Mouse (Mus musculus) megakaryocyte-erythroid progenitor cell, adult 5-6 weeks (primary cell): ENCODE measurements around the gene Sh2d1b1. TPM values are rescaled to one million over a fixed set of nuclear protein-coding genes. Genes with fewer than 3 reads are reported as not detected.

Experiments used
- ATAC-seq: replicated peaks from 2 replicates; pipeline ENCODE4 v1.8.0; 2016; ENCODE audit warnings: mild to moderate bottlenecking, inconsistent platforms; ENCODE audit not compliant: severe bottlenecking, poor library complexity, low FRiP score, low TSS enrichment
- total RNA-seq, 2 experiments: library from RNA; stranded (forward) in 1 of 2; stranded (reverse) in 1 of 2; fragments of 200-1000, 215-1000 nt in 1 of 2; fragments of >200 nt in 1 of 2; fragmentation: Nextera tagmentation in 1 of 2; gene quantifications; 2 replicates each; pipeline ENCODE4 v1.2.3; 2014 to 2017

The Sh2d1b1 gene
- total RNA-seq, 2 experiments from 2014 or later, result not detected

DNA sequence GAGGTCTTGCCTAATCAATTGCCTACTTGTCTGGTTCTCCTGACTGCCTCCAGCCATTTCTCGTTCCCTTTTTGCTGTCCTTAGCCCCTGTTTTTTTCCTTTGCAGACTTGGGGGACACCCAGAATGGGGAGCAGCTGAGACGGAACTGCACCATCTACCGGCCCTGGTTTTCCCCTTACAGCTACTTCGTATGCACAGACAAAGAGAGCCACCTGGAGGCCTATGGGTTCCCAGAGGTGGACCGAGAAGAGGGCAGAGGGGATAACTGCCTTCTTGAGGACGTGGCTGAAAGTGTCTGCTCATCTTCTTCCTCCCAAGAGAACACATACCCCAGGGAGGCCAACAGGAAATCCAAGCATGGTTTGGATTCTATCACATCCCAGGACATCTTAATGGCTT, 34.3 kb downstream of the Sh2d1b1 start:
- no peak for ATAC-seq

DNA sequence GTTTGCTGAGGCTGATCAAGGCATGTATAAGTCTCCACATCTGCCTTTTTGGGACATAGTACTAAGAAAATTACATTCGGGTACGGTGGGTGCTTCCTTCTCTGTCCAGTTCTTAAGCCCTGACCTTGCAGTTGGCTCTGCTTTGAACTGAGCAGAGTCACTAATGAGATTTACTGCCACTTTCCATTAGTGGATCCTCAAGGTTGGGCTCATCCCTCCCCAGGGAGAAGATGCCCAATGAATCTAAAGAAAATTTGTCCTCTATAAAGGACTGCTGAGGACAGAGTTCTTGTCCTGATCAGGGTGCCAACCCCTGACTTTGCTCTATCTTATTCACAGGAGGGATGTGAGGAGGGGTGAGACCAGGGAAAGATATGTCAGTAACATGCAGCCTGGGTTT, 44.9 kb downstream of the Sh2d1b1 start:
- ATAC-seq, result no peak

DNA sequence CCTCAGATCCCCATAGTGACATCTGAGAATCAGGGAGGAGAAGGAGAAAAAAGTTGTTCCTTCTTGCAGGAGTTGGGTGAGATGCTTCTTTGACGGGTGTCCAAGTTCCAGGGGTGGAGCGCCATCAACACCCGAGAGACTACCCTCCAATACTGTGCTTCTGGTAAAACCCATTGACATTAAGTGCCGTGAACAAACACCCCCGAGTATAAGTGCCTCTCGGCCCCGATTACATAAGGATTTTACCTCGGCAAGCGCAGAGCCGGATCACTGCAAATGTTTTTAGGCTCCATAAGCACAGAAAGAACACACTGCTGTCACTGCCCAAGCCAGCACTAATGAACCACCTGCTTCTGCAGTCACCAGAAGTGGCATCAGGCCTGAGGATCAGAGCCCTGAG, 45.9 kb downstream of the Sh2d1b1 start:
- no peak for ATAC-seq

DNA sequence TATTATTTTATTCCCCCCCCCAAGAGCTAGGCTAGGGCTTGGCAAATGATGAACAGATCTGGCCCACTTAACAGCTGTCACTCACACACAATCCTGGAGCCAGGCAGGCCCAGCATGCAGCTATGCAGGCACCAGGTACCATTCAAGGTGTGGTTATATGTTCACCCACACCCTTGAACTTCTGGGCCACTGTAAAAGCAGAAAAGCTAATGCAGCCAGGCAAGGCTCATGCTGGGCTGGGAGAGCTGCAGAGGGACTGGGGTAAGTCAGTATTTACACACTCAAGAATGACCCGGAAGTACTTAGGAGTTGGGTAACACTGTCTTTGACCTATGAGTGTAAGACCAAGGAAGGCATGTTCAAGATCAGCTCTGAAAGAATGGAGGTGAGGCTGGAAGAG, 47.2 kb downstream of the Sh2d1b1 start:
- no peak for ATAC-seq

DNA sequence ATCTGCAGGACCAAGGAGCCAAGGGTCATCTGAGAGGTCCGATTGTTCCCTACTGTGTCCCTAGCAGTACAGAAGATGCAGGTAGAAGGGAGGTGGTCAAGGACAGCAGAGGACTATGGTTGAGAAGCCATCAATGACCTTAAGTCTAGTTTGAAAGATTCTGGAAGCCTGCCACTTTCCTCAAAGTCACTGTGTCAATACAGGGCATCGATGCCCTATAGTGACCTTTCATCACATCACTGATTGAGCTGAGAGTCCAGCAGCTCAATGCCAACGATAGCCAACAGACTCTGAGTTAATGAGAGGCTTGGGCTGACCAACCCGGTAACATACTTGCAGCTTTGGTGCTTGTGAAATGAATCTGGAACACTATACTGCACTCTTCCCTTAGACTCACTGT, 48.2 kb downstream of the Sh2d1b1 start:
- no peak for ATAC-seq

DNA sequence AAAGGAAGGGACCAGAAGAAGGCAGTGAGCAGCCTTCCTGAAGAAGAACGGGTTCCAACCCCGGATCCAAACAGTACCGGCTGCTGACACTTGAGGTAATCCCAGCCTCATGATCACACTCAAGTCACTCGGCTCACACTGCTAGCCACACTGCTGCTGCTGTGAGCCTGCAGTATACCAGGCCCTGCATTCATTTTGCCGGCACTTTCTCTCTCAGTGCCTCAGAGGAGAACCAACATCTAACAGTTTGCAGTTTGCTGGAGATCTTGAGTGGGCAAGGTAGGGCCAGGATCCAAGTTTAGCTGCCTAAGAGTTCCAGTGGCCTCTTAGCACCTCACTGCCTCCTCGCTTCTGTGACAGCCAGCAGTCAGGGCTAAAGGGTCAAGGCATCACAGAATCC, 54.8 kb downstream of the Sh2d1b1 start:
- no peak for ATAC-seq

DNA sequence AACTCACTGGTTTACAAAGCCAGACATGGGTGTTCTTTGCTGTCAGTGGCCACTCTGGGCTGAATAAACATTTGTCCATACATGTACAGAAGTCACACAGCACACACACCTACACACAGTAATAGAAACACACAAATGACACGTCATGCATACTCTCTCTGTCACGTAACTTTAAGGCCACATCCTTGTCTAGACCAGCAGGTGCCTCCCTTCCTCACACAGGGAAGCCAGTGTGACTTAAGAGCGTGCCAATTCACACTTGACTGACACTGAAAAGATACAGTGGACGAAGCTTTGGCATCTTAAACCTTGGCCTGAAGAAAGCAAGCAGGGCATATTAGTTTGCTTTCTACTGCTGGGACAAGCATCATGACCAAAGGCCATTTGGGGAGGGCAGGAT, 55.7 kb downstream of the Sh2d1b1 start:
- no peak for ATAC-seq

Other genes starting within 250 kb of the Sh2d1b1 start
- gene Ddr2, start 166.6 kb upstream of the Sh2d1b1 start, total RNA-seq (2014; fragmentation: Nextera tagmentation), result not detected in 2 replicates
- not detected in 2 replicates for gene Ddr2, start 166.6 kb upstream of the Sh2d1b1 start, total RNA-seq (2017)
- 76.7 and 79.4 TPM in 2 replicates for gene Uap1, start 102.4 kb upstream of the Sh2d1b1 start, total RNA-seq (2014; fragmentation: Nextera tagmentation)
- gene Uap1, start 102.4 kb upstream of the Sh2d1b1 start, total RNA-seq (2017), result 86.8 and 184 TPM in 2 replicates
- gene Uhmk1, start 61.9 kb upstream of the Sh2d1b1 start, total RNA-seq (2014; fragmentation: Nextera tagmentation), result 35.4 and 48.3 TPM in 2 replicates
- gene Uhmk1, start 61.9 kb upstream of the Sh2d1b1 start, total RNA-seq (2017), result 55.7 and 57.4 TPM in 2 replicates
- not detected in 2 replicates for gene Sh2d1b2, start 44.6 kb upstream of the Sh2d1b1 start, total RNA-seq (2014; fragmentation: Nextera tagmentation)
- not detected in 2 replicates for gene Sh2d1b2, start 44.6 kb upstream of the Sh2d1b1 start, total RNA-seq (2017)
- gene Gm7694, start 29.0 kb downstream of the Sh2d1b1 start, total RNA-seq (2014; fragmentation: Nextera tagmentation), result 0.35 and 0.72 TPM in 2 replicates
- 0.23 TPM in 1 of 2 replicates, not detected in the other for gene Gm7694, start 29.0 kb downstream of the Sh2d1b1 start, total RNA-seq (2017)
- not detected in 2 replicates for gene Spata46, start 31.5 kb downstream of the Sh2d1b1 start, total RNA-seq (2014; fragmentation: Nextera tagmentation)
- not detected in 2 replicates for gene Spata46, start 31.5 kb downstream of the Sh2d1b1 start, total RNA-seq (2017)